Mouse (Mus musculus) stomach, embryonic 16.5 days (tissue): ENCODE data around the gene Pgls. TPM values are rescaled to one million over a fixed set of nuclear protein-coding genes. Genes with fewer than 3 reads are reported as not detected.

Experiments
- ATAC-seq: fragments of 200-750 bp; cut with Nextera tagmentation; 2 replicates; pipeline ENCODE4 v1.8.0; 2017; ENCODE audit warnings: moderate number of reproducible peaks, moderate TSS enrichment; ENCODE audit not compliant: insufficient read depth, low FRiP score
- H3K27ac ChIP-seq: fragments of 300-500 bp; sonication (generic); 2 replicates; pipeline ENCODE4 v1.5.1; 2014; ENCODE audit warnings: low read length
- H3K27me3 ChIP-seq: fragments of 300-500 bp; sonication (generic); 2 replicates; pipeline ENCODE4 v1.6.1; 2014; ENCODE audit warnings: low read length, control low read depth, mixed read lengths; ENCODE audit not compliant: control insufficient read depth, insufficient read depth
- H3K36me3 ChIP-seq: fragments of 300-500 bp; sonication (generic); 2 replicates; pipeline ENCODE4 v1.6.1; 2014; ENCODE audit warnings: low read length; ENCODE audit not compliant: control insufficient read depth, insufficient read depth
- H3K4me1 ChIP-seq: fragments of 300-500 bp; sonication (generic); 2 replicates; pipeline ENCODE4 v1.6.1; 2014; ENCODE audit warnings: low read length, control low read depth, mixed read lengths; ENCODE audit not compliant: control insufficient read depth, insufficient read depth
- H3K4me2 ChIP-seq: fragments of 300-500 bp; sonication (generic); 2 replicates; pipeline ENCODE4 v1.6.1; 2014; ENCODE audit warnings: low read depth, low read length, mixed read lengths
- H3K4me3 ChIP-seq: fragments of 300-500 bp; sonication (generic); replicated peaks from 2 replicates; pipeline ENCODE4 v1.5.1; 2014; ENCODE audit warnings: mild to moderate bottlenecking, low read length
- H3K9ac ChIP-seq: fragments of 300-500 bp; sonication (generic); 2 replicates; pipeline ENCODE4 v1.6.1; 2014; ENCODE audit warnings: low read length
- H3K9me3 ChIP-seq: fragments of 300-500 bp; sonication (generic); replicated peaks from 2 replicates; pipeline ENCODE4 v1.6.1; 2016; ENCODE audit warnings: low read length, control low read depth; ENCODE audit not compliant: control insufficient read depth
- WGBS: fragments of 180-500 bp; shearing (Covaris S2); extraction: QIAGEN DNeasy Blood & Tissue Kit; methylation state at CpG from one replicate; pipeline ENCODE4 v1.1.7; 2014; 5-methylcytosine and 5-hydroxymethylcytosine counted together
- polyA plus RNA-seq: library from polyadenylated mRNA; unstranded; fragments of >200 nt; fragmentation: Nextera tagmentation; extraction: Ambion mirVana; gene quantifications from 2 replicates; pipeline ENCODE4 v1.2.1, GENCODE M21; 2015

Pgls gene
- 200 and 206 TPM in 2 replicates for polyA plus RNA-seq

GRCm38 (mm10) chr8:71591471-71592373, at the start of gene Pgls:
TSS of gene Pgls (plus strand) at chr8:71592176.
- ATAC-seq: peak; percentile 88
- H3K9me3 ChIP-seq: no peaks in the 10 kb centered on the region
- H3K4me1 ChIP-seq: peaks cover 24% of the 10 kb centered on the region
- H3K27ac ChIP-seq: peak within 1 kb of the TSS; percentile 99
- under 1% methylated on average over 70 of the region's 71 CpGs for WGBS
- H3K27me3 ChIP-seq: no peaks in the 10 kb centered on the region
- H3K9ac ChIP-seq: peak within 1 kb of the TSS; percentile 98
- H3K4me2 ChIP-seq: peak within 1 kb of the TSS; percentile 68
- H3K4me3 ChIP-seq: peak within 1 kb of the TSS; percentile 94
- H3K36me3 ChIP-seq: no peaks in the 10 kb centered on the region; the same call in 1 of the 2 replicates

GRCm38 (mm10) chr8:71542632-71543343, 49.2 kb upstream of the Pgls start, which contains the start of gene Mvb12a:
TSS of gene Mvb12a (plus strand) at chr8:71542922.
- peak; percentile 97 for ATAC-seq
- under 1% methylated on average over 55 of the region's 55 CpGs for WGBS
- H3K4me1 ChIP-seq: peaks cover 9% of the 10 kb centered on the region; the same call in 1 of the 2 replicates
- no peaks in the 10 kb centered on the region for H3K36me3 ChIP-seq
- H3K4me2 ChIP-seq: peak within 1 kb of the TSS; percentile 90
- H3K4me3 ChIP-seq: peak within 1 kb of the TSS; percentile 93
- H3K27me3 ChIP-seq: no peaks in the 10 kb centered on the region
- H3K27ac ChIP-seq: peak within 1 kb of the TSS; percentile 46; the same call in 1 of the 2 replicates
- H3K9ac ChIP-seq: peak within 1 kb of the TSS; percentile 86
- H3K9me3 ChIP-seq: no peaks in the 10 kb centered on the region

GRCm38 (mm10) chr8:71543755-71544154, 48.2 kb upstream of the Pgls start:
- Histone ChIP-seq H3K9me3 (no peaks in the 10 kb centered on the region), H3K36me3 (no peaks in the 10 kb centered on the region), H3K4me3 (peak overlapping the region; percentile 93), H3K27me3 (no peaks in the 10 kb centered on the region), H3K4me2 (peak overlapping the region; percentile 90), H3K27ac (no peak overlapping the region), H3K9ac (peak overlapping the region; percentile 86), H3K4me1 (peaks cover 7% of the 10 kb centered on the region; the same call in 1 of the 2 replicates)
- ATAC-seq: no peak
- WGBS: 82% methylated on average over 9 of the region's 9 CpGs

- WGBS: 88% methylated on average over 11 of the region's 11 CpGs
- Histone ChIP-seq H3K27ac (no peak overlapping the region), H3K4me1 (peaks cover 7% of the 10 kb centered on the region; the same call in 1 of the 2 replicates), H3K4me2 (no peak overlapping the region), H3K9ac (no peak overlapping the region), H3K36me3 (no peaks in the 10 kb centered on the region), H3K9me3 (no peaks in the 10 kb centered on the region), H3K4me3 (no peak overlapping the region), H3K27me3 (no peaks in the 10 kb centered on the region)
- no peak for ATAC-seq
Observed at GRCm38 (mm10) chr8:71545053-71545452, 46.9 kb upstream of the Pgls start.

- no peak for ATAC-seq
- no peak overlapping the region for H3K9ac ChIP-seq
- H3K36me3 ChIP-seq: no peaks in the 10 kb centered on the region
- H3K27me3 ChIP-seq: no peaks in the 10 kb centered on the region
- H3K4me2 ChIP-seq: no peak overlapping the region
- WGBS: 87% methylated on average over 7 of the region's 7 CpGs
- H3K4me1 ChIP-seq: peaks cover 10% of the 10 kb centered on the region; the same call in 1 of the 2 replicates
- no peak overlapping the region for H3K4me3 ChIP-seq
- H3K9me3 ChIP-seq: no peaks in the 10 kb centered on the region
- H3K27ac ChIP-seq: no peak overlapping the region
Observed at GRCm38 (mm10) chr8:71547590-71547989, 44.4 kb upstream of the Pgls start.

- no peak overlapping the region for H3K27ac ChIP-seq
- ATAC-seq: no peak
- WGBS: 65% methylated on average over 7 of the region's 7 CpGs
- no peak overlapping the region for H3K4me3 ChIP-seq
- no peaks in the 10 kb centered on the region for H3K9me3 ChIP-seq
- H3K36me3 ChIP-seq: no peaks in the 10 kb centered on the region
- H3K4me1 ChIP-seq: peaks cover 8% of the 10 kb centered on the region; the same call in 1 of the 2 replicates
- H3K27me3 ChIP-seq: no peaks in the 10 kb centered on the region
- H3K4me2 ChIP-seq: no peak overlapping the region
- no peak overlapping the region for H3K9ac ChIP-seq
Observed at GRCm38 (mm10) chr8:71550754-71551153, 41.2 kb upstream of the Pgls start.

GRCm38 (mm10) chr8:71552770-71553169, 39.2 kb upstream of the Pgls start:
- Histone ChIP-seq H3K27ac (0 out of 2 replicates have a peak overlapping the region, but pooled peaks have one; percentile 15), H3K4me1 (peaks cover 8% of the 10 kb centered on the region; the same call in 1 of the 2 replicates), H3K4me2 (no peak overlapping the region), H3K36me3 (no peaks in the 10 kb centered on the region), H3K4me3 (no peak overlapping the region), H3K9me3 (no peaks in the 10 kb centered on the region), H3K9ac (no peak overlapping the region), H3K27me3 (peaks cover 2% of the 10 kb centered on the region)
- no peak for ATAC-seq
- WGBS: 43% methylated on average over 6 of the region's 6 CpGs

- Histone ChIP-seq H3K9ac (no peak overlapping the region), H3K27me3 (peaks cover 14% of the 10 kb centered on the region), H3K4me1 (peaks cover 16% of the 10 kb centered on the region), H3K27ac (no peak overlapping the region), H3K36me3 (no peaks in the 10 kb centered on the region), H3K4me2 (no peak overlapping the region), H3K4me3 (no peak overlapping the region), H3K9me3 (no peaks in the 10 kb centered on the region)
- WGBS: 69% methylated on average over 6 of the region's 6 CpGs
- ATAC-seq: no peak
Observed at GRCm38 (mm10) chr8:71554001-71554400, 38.0 kb upstream of the Pgls start.

GRCm38 (mm10) chr8:71554644-71555043, 37.3 kb upstream of the Pgls start:
- Histone ChIP-seq H3K36me3 (no peaks in the 10 kb centered on the region), H3K9ac (no peak overlapping the region), H3K4me3 (no peak overlapping the region), H3K9me3 (no peaks in the 10 kb centered on the region), H3K4me1 (peaks cover 20% of the 10 kb centered on the region), H3K27me3 (peaks cover 16% of the 10 kb centered on the region), H3K4me2 (no peak overlapping the region), H3K27ac (no peak overlapping the region)
- no peak for ATAC-seq
- 91% methylated on average over 2 of the region's 2 CpGs for WGBS
